Mouse (Mus musculus): Measurements from ENCODE around the gene Gng5. TPM values are rescaled to one million over a fixed set of nuclear protein-coding genes. Genes with fewer than 3 reads are reported as not detected.
A peak's percentile ranks its signal among the peaks of the same experiment; 100 is the strongest.

Gene Gng5
- total RNA-seq, 2 experiments from 2014 or later = 49.4 to 60.7 TPM

- no peak for DNase-seq (ENCODE audit: low spot score in 2 of 2)
Observed at GRCm38 (mm10) chr3:146540521-146541273, 41.1 kb downstream of the Gng5 start.

- no peak for DNase-seq (ENCODE audit: low spot score in 2 of 2)
Observed at GRCm38 (mm10) chr3:146543632-146544031, 44.0 kb downstream of the Gng5 start.

DNA sequence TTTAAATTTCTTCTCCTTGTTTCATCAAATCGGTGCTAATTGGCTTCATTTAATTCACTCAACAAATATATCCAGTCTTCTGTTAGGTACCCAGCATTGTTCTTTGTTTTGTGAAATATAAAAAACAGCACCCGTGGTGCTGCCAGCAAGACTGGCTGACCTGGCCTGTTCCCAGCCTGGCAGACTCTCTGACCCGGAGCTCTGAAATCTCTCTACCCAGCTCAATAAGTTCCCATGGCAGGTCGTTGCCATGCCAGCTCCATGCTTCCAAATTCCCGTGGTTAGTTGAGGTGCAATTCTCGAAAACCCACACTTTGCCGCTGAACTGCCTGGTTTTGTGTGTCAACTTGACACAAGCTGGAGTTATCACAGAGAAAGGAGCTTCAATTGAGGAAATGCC lies 55.2 kb downstream of the Gng5 start:
- DNase-seq (ENCODE audit: low spot score in 2 of 2) = peak in 1 of 2 experiments; percentile 15

Other genes with a start within 250 kb of the Gng5 start
- 100 to 1,000 TPM; 151 to 155 TPM for gene Ssx2ip, start 95.2 kb upstream of the Gng5 start, total RNA-seq (2021)
- gene Ctbs, start 50.0 kb upstream of the Gng5 start, total RNA-seq (2021) = 1 to 10 TPM; 6.6 to 7.4 TPM
- gene Spata1, start 54 bp upstream of the Gng5 start, total RNA-seq (2021) = 1 to 10 TPM; 2.1 to 3.0 TPM
- 10 to 100 TPM; 14.3 to 15.0 TPM for gene Rpf1, start 21.6 kb downstream of the Gng5 start, total RNA-seq (2021)
- not detected for gene Uox, start 70.6 kb downstream of the Gng5 start, total RNA-seq (2021)
- gene Dnase2b, start 115.8 kb downstream of the Gng5 start, total RNA-seq (2021) = not detected
- not detected for gene 4930503B20Rik, start 151.5 kb downstream of the Gng5 start, total RNA-seq (2021)
- gene Samd13, start 185.8 kb downstream of the Gng5 start, total RNA-seq (2021) = not detected

All from layer of hippocampus, postnatal 14 days (tissue).